Mouse (Mus musculus) CH12.LX (cell line): Measurements from ENCODE around the gene Lce1m. TPM values are rescaled to one million over a fixed set of nuclear protein-coding genes. Genes with fewer than 3 reads are reported as not detected.

Source experiments
- DNase-seq: peaks from one replicate; pipeline ENCODE4 v3.0.0-alpha.2; 2013; ENCODE audit errors: extremely low read depth
- H3K27ac ChIP-seq: 2 replicates; pipeline ENCODE4 v1.5.1; 2012; ENCODE audit warnings: low read depth, mild to moderate bottlenecking, control low read depth, moderate library complexity; ENCODE audit not compliant: insufficient read depth
- H3K27me3 ChIP-seq: replicated peaks from 2 replicates; pipeline ENCODE3; 2012; ENCODE audit warnings: inconsistent platforms
- H3K36me3 ChIP-seq, 2 experiments: replicated peaks in 1 of 2; 2 replicates each; pipeline versions ENCODE3 to v1.6.1; 2012; ENCODE audit warnings: inconsistent platforms in 1 of 2, low read length in 1 of 2, mild to moderate bottlenecking in 1 of 2, mixed read lengths in 1 of 2, moderate library complexity in 1 of 2; ENCODE audit not compliant: control insufficient read depth in 1 of 2, insufficient read depth in 1 of 2
- H3K4me1 ChIP-seq, 2 experiments: 2 replicates each; pipeline ENCODE4 v1.6.1; 2012; ENCODE audit warnings: inconsistent platforms in 1 of 2, moderate library complexity in 1 of 2; ENCODE audit not compliant: insufficient read depth in 2 of 2, control insufficient read depth in 1 of 2
- H3K4me2 ChIP-seq: 2 replicates; pipeline ENCODE4 v1.6.1; 2012; ENCODE audit warnings: low read depth, mild to moderate bottlenecking, control low read depth; ENCODE audit not compliant: poor library complexity, insufficient read depth, severe bottlenecking
- H3K4me3 ChIP-seq, 3 experiments: fragments of 150-350 bp in 1 of 3; sonication (generic) in 1 of 3; replicated peaks in 1 of 3; 2 replicates each; pipeline versions ENCODE3 to v1.5.1; 2011 to 2012; ENCODE audit warnings: low read depth in 2 of 3, low read length in 2 of 3, mild to moderate bottlenecking in 2 of 3, moderate library complexity in 2 of 3, control low read depth in 1 of 3, improper control_type of control experiment in 1 of 3, inconsistent platforms in 1 of 3, mixed read lengths in 1 of 3; ENCODE audit not compliant: poor library complexity in 1 of 3
- H3K79me2 ChIP-seq: replicated peaks from 2 replicates; pipeline ENCODE4 v1.6.1; 2012; ENCODE audit warnings: mild to moderate bottlenecking, moderate library complexity; ENCODE audit not compliant: control insufficient read depth, poor library complexity, insufficient read depth, severe bottlenecking; ENCODE audit errors: extremely low read depth
- H3K9ac ChIP-seq: 2 replicates; pipeline ENCODE4 v1.6.1; 2012; ENCODE audit warnings: low read depth, mild to moderate bottlenecking, control low read depth, moderate library complexity; ENCODE audit not compliant: insufficient read depth
- H3K9me3 ChIP-seq: replicated peaks from 2 replicates; pipeline ENCODE3; 2012; ENCODE audit warnings: low read length, inconsistent platforms, mixed read lengths
- BHLHE40 ChIP-seq: IDR thresholded peaks from 2 replicates; pipeline ENCODE4 v1.6.1; 2011; ENCODE audit warnings: mild to moderate bottlenecking, low read depth, low read length, improper control_type of control experiment
- CHD1 ChIP-seq: IDR thresholded peaks from 2 replicates; pipeline ENCODE4 v1.6.1; 2012; ENCODE audit warnings: low read depth, low read length, improper control_type of control experiment, inconsistent platforms
- CHD2 ChIP-seq: IDR thresholded peaks from 2 replicates; pipeline ENCODE4 v1.6.1; 2011; ENCODE audit warnings: low read length, improper control_type of control experiment
- CTCF ChIP-seq, 2 experiments: IDR thresholded peaks in 1 of 2; conservative IDR thresholded peaks in 1 of 2; 2 replicates each; pipeline ENCODE4 v1.5.1; 2011 to 2012; ENCODE audit warnings: low read depth in 2 of 2, low read length in 2 of 2, improper control_type of control experiment in 1 of 2, inconsistent platforms in 1 of 2, mild to moderate bottlenecking in 1 of 2, moderate library complexity in 1 of 2
- EP300 ChIP-seq: IDR thresholded peaks from 2 replicates; pipeline ENCODE4 v1.6.1; 2011; ENCODE audit warnings: low read length, improper control_type of control experiment
- GABPA ChIP-seq: IDR thresholded peaks from 2 replicates; pipeline ENCODE4 v1.6.1; 2012; ENCODE audit warnings: low read depth, low read length, improper control_type of control experiment, inconsistent platforms; ENCODE audit not compliant: insufficient replicate concordance
- IRF4 ChIP-seq: IDR thresholded peaks from 2 replicates; pipeline ENCODE4 v1.6.1; 2014; ENCODE audit warnings: low read depth, mild to moderate bottlenecking, inconsistent platforms, low read length, improper control_type of control experiment
- JUN ChIP-seq: IDR thresholded peaks from 2 replicates; pipeline ENCODE4 v1.6.1; 2011; ENCODE audit warnings: low read depth, mild to moderate bottlenecking, low read length, improper control_type of control experiment, moderate library complexity; ENCODE audit not compliant: insufficient read depth
- KAT2A ChIP-seq: IDR thresholded peaks from 2 replicates; pipeline ENCODE4 v1.6.1; 2012; ENCODE audit warnings: low read length, improper control_type of control experiment, inconsistent platforms; ENCODE audit not compliant: insufficient replicate concordance
- MAX ChIP-seq: IDR thresholded peaks from 2 replicates; pipeline ENCODE4 v1.6.1; 2011; ENCODE audit warnings: low read length, improper control_type of control experiment
- MXI1 ChIP-seq: IDR thresholded peaks from 2 replicates; pipeline ENCODE4 v1.6.1; 2011; ENCODE audit warnings: mild to moderate bottlenecking, low read depth, low read length, improper control_type of control experiment
- MYC ChIP-seq: IDR thresholded peaks from 2 replicates; pipeline ENCODE4 v1.6.1; 2011; ENCODE audit warnings: low read depth, mild to moderate bottlenecking, improper control_type of control experiment, low read length
- NRF1 ChIP-seq: IDR thresholded peaks from 2 replicates; pipeline ENCODE4 v1.6.1; 2014; ENCODE audit warnings: low read depth, mild to moderate bottlenecking, inconsistent platforms, low read length, improper control_type of control experiment, moderate library complexity
- POLR2A ChIP-seq: IDR thresholded peaks from 2 replicates; pipeline ENCODE4 v1.6.1; 2011; ENCODE audit warnings: low read depth, mild to moderate bottlenecking, improper control_type of control experiment, low read length
- RAD21 ChIP-seq: IDR thresholded peaks from 2 replicates; pipeline ENCODE4 v1.6.1; 2011; ENCODE audit warnings: low read depth, mild to moderate bottlenecking, low read length, improper control_type of control experiment, moderate library complexity
- SMC3 ChIP-seq: IDR thresholded peaks from 2 replicates; pipeline ENCODE4 v1.6.1; 2011; ENCODE audit warnings: low read depth, low read length, improper control_type of control experiment
- TCF12 ChIP-seq: IDR thresholded peaks from 2 replicates; pipeline ENCODE4 v1.6.1; 2014; ENCODE audit warnings: low read depth, mild to moderate bottlenecking, inconsistent platforms, low read length, improper control_type of control experiment
- UBTF ChIP-seq: IDR thresholded peaks from 2 replicates; pipeline ENCODE4 v1.6.1; 2012; ENCODE audit warnings: low read depth, mild to moderate bottlenecking, inconsistent platforms, low read length, improper control_type of control experiment, moderate library complexity
- USF2 ChIP-seq: conservative IDR thresholded peaks from 2 replicates; pipeline ENCODE4 v1.6.1; 2011; ENCODE audit warnings: low read depth, low read length, improper control_type of control experiment
- ZC3H11A ChIP-seq: IDR thresholded peaks from 2 replicates; pipeline ENCODE4 v1.6.1; 2012; ENCODE audit warnings: low read depth, mild to moderate bottlenecking, inconsistent platforms, low read length, improper control_type of control experiment
- ZKSCAN1 ChIP-seq: IDR thresholded peaks from 2 replicates; pipeline ENCODE4 v1.6.1; 2012; ENCODE audit warnings: low read depth, inconsistent platforms, low read length, improper control_type of control experiment, borderline replicate concordance
- dilution Hi-C: fragments of 300-500 bp; cut with MboI; formaldehyde crosslinking; loops from 2 replicates; pipeline ENCODE4 v1.14.3; 2020; ENCODE audit warnings: low sequenced_read_pairs; ENCODE audit not compliant: extremely low pct_unique_long_range_greater_than_20kb, extremely low pct_ligation_motif_present
- in situ Hi-C: fragments of 300-500 bp; cut with MboI; formaldehyde crosslinking; loops from 3 replicates; pipeline ENCODE4 v1.14.3; 2019; ENCODE audit warnings: low sequenced_read_pairs, low pct_ligation_motif_present, low pct_unique_long_range_greater_than_20kb, mixed read lengths
- polyA plus RNA-seq: library from polyadenylated mRNA; unstranded; fragments of >175 nt; gene quantifications from 2 replicates; pipeline ENCODE4 v1.2.1, GENCODE M21; 2012; ENCODE audit warnings: low read depth; ENCODE audit not compliant: insufficient read length
- total RNA-seq, 2 experiments: library from RNA; depleted of rRNA; stranded (reverse); fragments of 300-350 nt in 1 of 2; fragments of >200 nt in 1 of 2; gene quantifications; 2 replicates each; pipeline ENCODE4 v1.2.3; 2012 to 2014

Gene Lce1m
- total and polyA plus RNA-seq, 3 experiments, result not detected

GRCm38 (mm10) chr3:93002843-93003242 lies 16.0 kb downstream of the Lce1m start:
- Histone ChIP-seq H3K4me2 (no peak overlapping the region), H3K4me1 (peaks cover 0 to 2% of the 10 kb centered on the region in 2 experiments; a peak in 1 of 4 replicates), H3K27ac (no peak overlapping the region), H3K9me3 (no peaks in the 10 kb centered on the region), H3K79me2 (no peaks in the 10 kb centered on the region), H3K27me3 (no peaks in the 10 kb centered on the region), H3K4me3 (no peak overlapping the region), H3K36me3 (no peaks in the 10 kb centered on the region), H3K9ac (no peak overlapping the region)
- dilution Hi-C loops, result no loop called here
- no peak for TF ChIP-seq NRF1
- no peak for TF ChIP-seq MYC
- TF ChIP-seq BHLHE40, result no peak
- no peak for TF ChIP-seq ZC3H11A
- in situ Hi-C loops, result no loop called here
- DNase-seq, result no peak

- TF ChIP-seq CHD2 (no peak), GABPA (no peak), MAX (no peak), CTCF (conservative IDR thresholded peaks at IDR 0.05 in 1 of 2, IDR thresholded peaks at IDR 0.05 in 1 of 2; ENCODE audit: low read depth in 2 of 2, low read length in 2 of 2) (no peak), ZKSCAN1 (no peak), IRF4 (no peak), KAT2A (no peak), EP300 (no peak), UBTF (no peak), RAD21 (no peak), MXI1 (no peak), MYC (no peak), POLR2A (no peak), SMC3 (no peak), TCF12 (no peak), JUN (no peak), CHD1 (no peak), USF2 (no peak)
- TF ChIP-seq, all 38 proteins: peak for 0
- H3K27ac ChIP-seq, result no peak overlapping the region
- H3K79me2 ChIP-seq, result no peaks in the 10 kb centered on the region
- in situ Hi-C loops, result no loop called here
- H3K9ac ChIP-seq, result no peak overlapping the region
- H3K4me2 ChIP-seq, result no peak overlapping the region
- no peak overlapping the region for H3K4me3 ChIP-seq
- dilution Hi-C loops, result no loop called here
- H3K27me3 ChIP-seq, result no peaks in the 10 kb centered on the region
- H3K9me3 ChIP-seq, result no peaks in the 10 kb centered on the region
- H3K4me1 ChIP-seq, result peaks cover 0 to 2% of the 10 kb centered on the region in 2 experiments; a peak in 1 of 4 replicates
- no peaks in the 10 kb centered on the region for H3K36me3 ChIP-seq
- DNase-seq, result no peak
Observed at GRCm38 (mm10) chr3:93000621-93001020, 18.2 kb downstream of the Lce1m start.
